In genomic region chr10:60794374-60794773, GRCm38 (mm10) we compare ENCODE assay signal across 7 mouse cellular contexts. TPM values are rescaled to one million over a fixed set of nuclear protein-coding genes. Genes with fewer than 3 reads are reported as not detected.
DNase-seq lines count a peak whose midpoint lies in the region; ATAC-seq and TF ChIP-seq lines count a peak whose summit lies in the region.

No protein-coding gene starts in this region.

- H3K4me2 ChIP-seq in embryonic facial prominence, embryonic 12.5 days (replicated peaks) = no peak overlapping the region
- peak overlapping the region; percentile 9; the same call in 1 of the 2 replicates for H3K4me2 ChIP-seq in intestine, embryonic 16.5 days (ENCODE audit: low read depth, low read length)

- 0 out of 2 replicates have a peak, but pooled peaks cover 10% of the 10 kb centered on the region for H3K27me3 ChIP-seq in embryonic facial prominence, embryonic 12.5 days
- H3K27me3 ChIP-seq in intestine, embryonic 16.5 days (replicated peaks; ENCODE audit: control insufficient read depth, insufficient read depth, low read length) = no peaks in the 10 kb centered on the region

- H3K4me1 ChIP-seq in embryonic facial prominence, embryonic 12.5 days = peaks cover 41% of the 10 kb centered on the region
- H3K4me1 ChIP-seq in intestine, embryonic 16.5 days (ENCODE audit: control insufficient read depth, insufficient read depth, low read length) = peaks cover 46% of the 10 kb centered on the region

- no peak overlapping the region for H3K9ac ChIP-seq in embryonic facial prominence, embryonic 12.5 days
- H3K9ac ChIP-seq in intestine, embryonic 16.5 days (ENCODE audit: low read depth, low read length) = peak overlapping the region; percentile 20; the same call in 1 of the 2 replicates

- no peak overlapping the region for H3K4me3 ChIP-seq in layer of hippocampus, adult 2 months
- no peak overlapping the region for H3K4me3 ChIP-seq in embryonic facial prominence, embryonic 12.5 days
- H3K4me3 ChIP-seq in intestine, embryonic 16.5 days (ENCODE audit: low read length) = no peak overlapping the region

- H3K9me3 ChIP-seq in embryonic facial prominence, embryonic 12.5 days = no peaks in the 10 kb centered on the region
- H3K9me3 ChIP-seq in intestine, embryonic 16.5 days (ENCODE audit: control insufficient read depth, low read length) = no peaks in the 10 kb centered on the region

- peak; percentile 24; the same call in 1 of the 2 replicates for TF ChIP-seq CTCF in layer of hippocampus, adult 2 months (conservative IDR thresholded peaks at IDR 0.05)

- DNase-seq in layer of hippocampus, adult 2 months (ENCODE audit: low spot score in 2 of 2) = peak in 1 of 2 experiments; percentile 47
- DNase-seq in layer of hippocampus, adult 11-12 months (ENCODE audit: low spot score) = no peak
- DNase-seq in Muller cell, postnatal 12 days (ENCODE audit: inconsistent ontology term) = peak; percentile 84
- no peak for DNase-seq in B cell, adult 2 months
- DNase-seq in urinary bladder, postnatal 10 days (ENCODE audit: low spot score) = no peak

- 20% methylated on average over 11 of the region's 11 CpGs for WGBS in embryonic facial prominence, embryonic 12.5 days
- 43% methylated on average over 11 of the region's 11 CpGs for WGBS in intestine, embryonic 16.5 days

- H3K27ac ChIP-seq in layer of hippocampus, adult 2 months = no peak overlapping the region
- peak overlapping the region; percentile 73 for H3K27ac ChIP-seq in embryonic facial prominence, embryonic 12.5 days
- H3K27ac ChIP-seq in intestine, embryonic 16.5 days (ENCODE audit: low read length) = peak overlapping the region; percentile 33

- ATAC-seq in embryonic facial prominence, embryonic 12.5 days (ENCODE audit: insufficient number of reproducible peaks, insufficient read depth, low FRiP score, low TSS enrichment) = peak; percentile 42; the same call in 1 of the 2 replicates
- peak; percentile 30 for ATAC-seq in intestine, embryonic 16.5 days

- H3K36me3 ChIP-seq in embryonic facial prominence, embryonic 12.5 days = no peaks in the 10 kb centered on the region
- no peaks in the 10 kb centered on the region for H3K36me3 ChIP-seq in intestine, embryonic 16.5 days (ENCODE audit: control insufficient read depth, insufficient read depth, low read length)

RNA-seq across cellular contexts. Expression of gene Unc5b, which starts 37.0 kb away (rescaled TPM):
- total RNA-seq in layer of hippocampus, adult 2 months (2021) = 10 to 100 TPM; 10.7 to 11.2 TPM
- 5.7 and 6.3 TPM in 2 replicates for polyA plus RNA-seq in embryonic facial prominence, embryonic 12.5 days (2016; fragmentation: Nextera tagmentation; extraction: Ambion mirVana)
- polyA plus RNA-seq in intestine, embryonic 16.5 days (2015; fragmentation: Nextera tagmentation; extraction: Ambion mirVana) = 4.3 and 4.6 TPM in 2 replicates

RNA-seq across cellular contexts. Expression of gene Slc29a3, which starts 41.8 kb away (rescaled TPM):
- 10 to 100 TPM; 14.6 to 18.3 TPM for total RNA-seq in layer of hippocampus, adult 2 months (2021)
- 12.2 and 13.0 TPM in 2 replicates for polyA plus RNA-seq in embryonic facial prominence, embryonic 12.5 days (2016; fragmentation: Nextera tagmentation; extraction: Ambion mirVana)
- polyA plus RNA-seq in intestine, embryonic 16.5 days (2015; fragmentation: Nextera tagmentation; extraction: Ambion mirVana) = 7.6 and 8.2 TPM in 2 replicates
